Mouse (Mus musculus) myocyte (in vitro differentiated cells): ENCODE results near the gene Shisa3.

Experiments used
- E2F4 ChIP-seq: IDR thresholded peaks from one replicate; pipeline ENCODE4 v1.6.1; 2011; ENCODE audit warnings: mild to moderate bottlenecking, control low read depth, moderate library complexity; ENCODE audit not compliant: insufficient read depth
- MAX ChIP-seq: IDR thresholded peaks from one replicate; pipeline ENCODE4 v1.6.1; 2011; ENCODE audit warnings: low read depth, mild to moderate bottlenecking, control low read depth
- MYOD1 ChIP-seq, 3 experiments: IDR thresholded peaks; one replicate each; pipeline ENCODE4 v1.6.1; 2011; ENCODE audit warnings: control low read depth in 2 of 3, low read depth in 2 of 3, mild to moderate bottlenecking in 2 of 3, moderate library complexity in 1 of 3; ENCODE audit not compliant: insufficient read length in 2 of 3, control insufficient read depth in 1 of 3
- MYOG ChIP-seq, 3 experiments: IDR thresholded peaks; one replicate each; pipeline ENCODE4 v1.6.1; 2011; ENCODE audit warnings: control low read depth in 2 of 3, low read depth in 2 of 3, mild to moderate bottlenecking in 2 of 3; ENCODE audit not compliant: insufficient read length in 2 of 3, control insufficient read depth in 1 of 3, insufficient read depth in 1 of 3
- POLR2A ChIP-seq: IDR thresholded peaks from one replicate; pipeline ENCODE4 v1.6.1; 2011; ENCODE audit warnings: low read depth, mild to moderate bottlenecking, control low read depth, moderate library complexity; ENCODE audit not compliant: insufficient read length
- POLR2AphosphoS2 ChIP-seq: IDR thresholded peaks from one replicate; pipeline ENCODE4 v1.6.1; 2011; ENCODE audit warnings: low read depth, control low read depth; ENCODE audit not compliant: insufficient read length
- REST ChIP-seq: IDR thresholded peaks from one replicate; pipeline ENCODE4 v1.6.1; 2011; ENCODE audit warnings: mild to moderate bottlenecking, control low read depth, moderate library complexity; ENCODE audit not compliant: insufficient read depth, insufficient read length
- TCF12 ChIP-seq: IDR thresholded peaks from one replicate; pipeline ENCODE4 v1.6.1; 2011; ENCODE audit warnings: mild to moderate bottlenecking, control low read depth; ENCODE audit not compliant: poor library complexity, insufficient read depth, severe bottlenecking
- TCF3 ChIP-seq: IDR thresholded peaks from one replicate; pipeline ENCODE4 v1.6.1; 2011; ENCODE audit warnings: low read depth, control low read depth; ENCODE audit not compliant: insufficient read length
- USF1 ChIP-seq: IDR thresholded peaks from one replicate; pipeline ENCODE4 v1.6.1; 2011; ENCODE audit warnings: low read depth, mild to moderate bottlenecking, control low read depth, moderate library complexity

DNA sequence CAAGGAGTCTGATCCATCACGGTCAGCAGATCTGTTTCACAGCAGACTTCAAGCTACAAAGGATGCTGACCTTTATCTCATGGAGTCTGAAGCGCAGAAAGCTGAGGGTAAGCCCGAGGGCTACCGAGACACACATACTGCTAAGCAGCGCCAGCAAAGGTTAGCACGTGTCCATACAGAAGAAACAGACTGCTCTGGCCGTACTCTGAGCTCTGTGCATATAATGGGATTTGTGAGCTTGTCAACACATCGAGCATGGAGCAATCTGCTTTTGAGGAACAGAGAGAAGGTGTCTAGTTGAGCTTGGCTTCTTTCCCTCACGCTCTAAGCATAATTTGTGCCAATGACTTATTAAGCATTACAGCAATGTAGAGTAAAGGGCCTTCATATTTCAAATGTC is 33.6 kb upstream of the Shisa3 start:
- TF ChIP-seq MYOD1 (IDR thresholded peaks at IDR 0.05; ENCODE audit: control insufficient read depth in 1 of 3, insufficient read length in 2 of 3, low read depth in 2 of 3): no peak
- TF ChIP-seq POLR2A: no peak
- TF ChIP-seq E2F4: no peak
- TF ChIP-seq MYOG (IDR thresholded peaks at IDR 0.05; ENCODE audit: control insufficient read depth in 1 of 3, insufficient read depth in 1 of 3, insufficient read length in 2 of 3, low read depth in 2 of 3): no peak
- no peak for TF ChIP-seq POLR2AphosphoS2
- TF ChIP-seq TCF12: no peak
- no peak for TF ChIP-seq TCF3
- no peak for TF ChIP-seq MAX
- TF ChIP-seq REST: no peak
- no peak for TF ChIP-seq USF1
